Mouse (Mus musculus): ENCODE measurements at regions not wholly inside any gene's neighbourhood (a gene's known extent, or its start where the extent isn't known, plus 50 kb on each side); places are given as distances from the start of the nearest gene placed in this dataset.
"Not testable (repeated sequence)": the region's sequence is repeated elsewhere in the genome, so short reads cannot be mapped to it uniquely, and the experiment has no call there.

GRCm38 (mm10) chr3:151931656-151932055, 94.2 kb upstream of the Ptgfr start:
- no peak overlapping the region for H3K27ac ChIP-seq (ENCODE audit: control insufficient read depth, insufficient read depth, low read depth, low read length)
- no peaks in the 10 kb centered on the region for H3K27me3 ChIP-seq (ENCODE audit: control insufficient read depth, insufficient read depth, low read length)
- TF ChIP-seq CTCF (IDR thresholded peaks at IDR 0.05; ENCODE audit: control insufficient read depth, insufficient read depth, insufficient replicate concordance, low read depth, low read length) = no peak
- no peak for TF ChIP-seq POLR2A (IDR thresholded peaks at IDR 0.05; ENCODE audit: control insufficient read depth, low read depth, low read length)
- no peak overlapping the region for H3K4me3 ChIP-seq (ENCODE audit: control insufficient read depth, low read depth, low read length)
- no peaks in the 10 kb centered on the region for H3K4me1 ChIP-seq (ENCODE audit: control insufficient read depth, insufficient read depth, low read length)
- H3K36me3 ChIP-seq (ENCODE audit: control insufficient read depth, insufficient read depth, low read length) = no peaks in the 10 kb centered on the region

- Histone ChIP-seq H3K27ac (ENCODE audit: control insufficient read depth, insufficient read depth, low read depth, low read length) (no peak overlapping the region), H3K27me3 (ENCODE audit: control insufficient read depth, insufficient read depth, low read length) (no peaks in the 10 kb centered on the region), H3K4me1 (ENCODE audit: control insufficient read depth, insufficient read depth, low read length) (no peaks in the 10 kb centered on the region), H3K4me3 (ENCODE audit: control insufficient read depth, low read depth, low read length) (no peak overlapping the region), H3K36me3 (ENCODE audit: control insufficient read depth, insufficient read depth, low read length) (no peaks in the 10 kb centered on the region)
- TF ChIP-seq POLR2A (IDR thresholded peaks at IDR 0.05; ENCODE audit: control insufficient read depth, low read depth, low read length) (no peak), CTCF (IDR thresholded peaks at IDR 0.05; ENCODE audit: control insufficient read depth, insufficient read depth, insufficient replicate concordance, low read depth, low read length) (no peak)
These were observed 93.7 kb upstream of the Ptgfr start for GRCm38 (mm10) chr3:151931096-151931495.

DNA sequence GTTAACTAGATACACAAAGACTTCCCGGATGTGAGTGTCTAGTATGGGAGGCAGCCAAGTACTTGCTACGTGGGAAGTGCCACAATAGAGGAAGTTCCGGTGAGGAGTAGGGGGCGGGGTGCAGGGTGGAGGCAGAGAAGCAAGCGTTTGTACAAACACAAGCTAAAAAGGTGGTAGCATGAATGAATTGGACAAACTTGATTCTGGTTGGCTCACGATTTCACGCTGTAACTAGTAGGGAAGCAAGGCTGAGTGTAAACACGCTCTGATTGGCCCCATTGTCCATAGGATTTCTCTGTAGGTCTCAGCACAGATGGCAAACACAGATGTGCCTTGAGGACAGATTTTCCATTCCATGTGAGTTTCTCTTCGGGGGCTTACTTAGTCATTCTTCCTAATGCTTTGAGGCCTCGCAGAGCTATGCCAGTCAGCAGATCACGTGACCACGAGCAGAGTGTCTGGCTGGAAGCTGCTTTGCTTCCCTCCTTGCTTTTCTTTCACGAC, 76.6 kb upstream of the Ptgfr start:
- no peak overlapping the region; the same call in 1 of the 2 replicates for H3K4me3 ChIP-seq (ENCODE audit: control insufficient read depth, low read depth, low read length)
- H3K36me3 ChIP-seq (ENCODE audit: control insufficient read depth, insufficient read depth, low read length) = no peaks in the 10 kb centered on the region
- no peak overlapping the region for H3K27ac ChIP-seq (ENCODE audit: control insufficient read depth, insufficient read depth, low read depth, low read length)
- H3K4me1 ChIP-seq (ENCODE audit: control insufficient read depth, insufficient read depth, low read length) = peaks cover 5% of the 10 kb centered on the region
- TF ChIP-seq CTCF (IDR thresholded peaks at IDR 0.05; ENCODE audit: control insufficient read depth, insufficient read depth, insufficient replicate concordance, low read depth, low read length) (no peak), POLR2A (IDR thresholded peaks at IDR 0.05; ENCODE audit: control insufficient read depth, low read depth, low read length) (no peak)
- no peaks in the 10 kb centered on the region for H3K27me3 ChIP-seq (ENCODE audit: control insufficient read depth, insufficient read depth, low read length)

DNA sequence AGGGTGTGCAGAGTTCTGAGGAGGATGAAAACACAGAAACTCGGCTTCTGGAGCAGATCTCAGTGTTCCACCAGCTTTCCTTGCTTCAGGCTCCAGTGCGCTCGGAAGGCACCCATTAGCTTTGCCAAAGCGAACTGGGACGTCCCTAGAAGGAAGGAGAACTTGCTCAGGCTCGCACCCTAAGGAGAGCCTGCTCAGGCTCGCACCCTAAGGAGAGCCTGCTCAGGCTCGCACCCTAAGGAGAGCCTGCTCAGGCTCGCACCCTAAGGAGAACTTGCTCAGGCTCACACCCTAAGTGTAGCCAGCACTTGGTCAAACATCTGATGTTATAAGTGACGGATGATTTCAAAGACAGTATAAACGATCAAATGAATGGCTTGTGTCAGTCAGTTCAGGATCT, 74.9 kb upstream of the Ptgfr start:
- H3K4me3 ChIP-seq (ENCODE audit: control insufficient read depth, low read depth, low read length); H3K36me3 ChIP-seq (ENCODE audit: control insufficient read depth, insufficient read depth, low read length); H3K27me3 ChIP-seq (ENCODE audit: control insufficient read depth, insufficient read depth, low read length); H3K4me1 ChIP-seq (ENCODE audit: control insufficient read depth, insufficient read depth, low read length); H3K27ac ChIP-seq (ENCODE audit: control insufficient read depth, insufficient read depth, low read depth, low read length): not testable (repeated sequence)

GRCm38 (mm10) chr3:151910851-151911250, 73.4 kb upstream of the Ptgfr start:
- no peaks in the 10 kb centered on the region for H3K27me3 ChIP-seq (ENCODE audit: control insufficient read depth, insufficient read depth, low read length)
- H3K4me3 ChIP-seq (ENCODE audit: control insufficient read depth, low read depth, low read length) = no peak overlapping the region
- TF ChIP-seq POLR2A (IDR thresholded peaks at IDR 0.05; ENCODE audit: control insufficient read depth, low read depth, low read length) = no peak
- TF ChIP-seq CTCF (IDR thresholded peaks at IDR 0.05; ENCODE audit: control insufficient read depth, insufficient read depth, insufficient replicate concordance, low read depth, low read length) = no peak
- H3K27ac ChIP-seq (ENCODE audit: control insufficient read depth, insufficient read depth, low read depth, low read length) = no peak overlapping the region
- H3K4me1 ChIP-seq (ENCODE audit: control insufficient read depth, insufficient read depth, low read length) = peaks cover 5% of the 10 kb centered on the region
- no peaks in the 10 kb centered on the region for H3K36me3 ChIP-seq (ENCODE audit: control insufficient read depth, insufficient read depth, low read length)

DNA sequence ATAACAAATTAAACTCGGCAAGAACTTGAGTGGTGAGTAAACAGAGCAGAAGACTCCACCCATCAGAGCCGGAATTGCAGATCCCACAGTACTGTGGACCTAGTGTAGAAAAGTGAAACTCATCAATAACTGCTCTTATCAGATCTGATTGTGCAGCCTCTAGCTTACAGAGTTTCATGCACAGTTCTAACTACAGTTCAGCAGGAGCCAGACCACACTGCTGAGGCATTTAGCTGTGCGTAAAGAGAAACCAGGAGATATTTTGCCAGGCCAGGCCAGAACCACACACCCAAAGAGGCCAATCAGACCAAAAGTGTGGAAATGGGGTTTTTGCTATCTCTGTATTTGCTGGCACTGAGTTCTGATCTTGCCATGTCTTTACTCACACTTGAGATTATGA, 71.9 kb upstream of the Ptgfr start:
- Histone ChIP-seq H3K4me1 (ENCODE audit: control insufficient read depth, insufficient read depth, low read length) (peaks cover 5% of the 10 kb centered on the region), H3K36me3 (ENCODE audit: control insufficient read depth, insufficient read depth, low read length) (no peaks in the 10 kb centered on the region), H3K4me3 (ENCODE audit: control insufficient read depth, low read depth, low read length) (no peak overlapping the region), H3K27me3 (ENCODE audit: control insufficient read depth, insufficient read depth, low read length) (no peaks in the 10 kb centered on the region), H3K27ac (ENCODE audit: control insufficient read depth, insufficient read depth, low read depth, low read length) (no peak overlapping the region)
- TF ChIP-seq CTCF (IDR thresholded peaks at IDR 0.05; ENCODE audit: control insufficient read depth, insufficient read depth, insufficient replicate concordance, low read depth, low read length) (no peak), POLR2A (IDR thresholded peaks at IDR 0.05; ENCODE audit: control insufficient read depth, low read depth, low read length) (no peak)

DNA sequence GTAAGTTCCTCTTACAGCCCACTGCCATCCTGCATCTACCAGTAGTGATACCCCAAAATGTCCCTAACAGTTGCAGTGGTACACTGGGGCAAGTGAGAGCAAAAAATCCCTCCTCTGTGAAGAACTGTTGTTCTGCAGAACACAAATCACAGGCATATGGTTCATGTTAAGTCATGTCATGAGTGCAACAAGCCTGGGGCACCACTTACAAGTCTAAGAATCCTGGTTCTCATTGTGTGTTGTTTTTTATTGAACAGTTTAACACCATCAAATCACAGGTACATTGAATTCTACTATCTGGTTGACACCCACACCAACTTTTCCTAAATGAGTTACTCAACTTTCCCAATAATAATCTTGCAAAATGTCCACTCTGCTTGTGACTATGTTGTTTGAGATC, 71.5 kb upstream of the Ptgfr start:
- H3K4me3 ChIP-seq (ENCODE audit: control insufficient read depth, low read depth, low read length) = no peak overlapping the region
- no peak overlapping the region for H3K27ac ChIP-seq (ENCODE audit: control insufficient read depth, insufficient read depth, low read depth, low read length)
- peaks cover 2% of the 10 kb centered on the region for H3K4me1 ChIP-seq (ENCODE audit: control insufficient read depth, insufficient read depth, low read length)
- no peaks in the 10 kb centered on the region for H3K27me3 ChIP-seq (ENCODE audit: control insufficient read depth, insufficient read depth, low read length)
- no peaks in the 10 kb centered on the region for H3K36me3 ChIP-seq (ENCODE audit: control insufficient read depth, insufficient read depth, low read length)
- TF ChIP-seq CTCF (IDR thresholded peaks at IDR 0.05; ENCODE audit: control insufficient read depth, insufficient read depth, insufficient replicate concordance, low read depth, low read length) (no peak), POLR2A (IDR thresholded peaks at IDR 0.05; ENCODE audit: control insufficient read depth, low read depth, low read length) (no peak)

GRCm38 (mm10) chr3:151905775-151906174, 68.3 kb upstream of the Ptgfr start:
- H3K27ac ChIP-seq (ENCODE audit: control insufficient read depth, insufficient read depth, low read depth, low read length) = no peak overlapping the region
- no peaks in the 10 kb centered on the region for H3K27me3 ChIP-seq (ENCODE audit: control insufficient read depth, insufficient read depth, low read length)
- H3K4me1 ChIP-seq (ENCODE audit: control insufficient read depth, insufficient read depth, low read length) = no peaks in the 10 kb centered on the region
- H3K4me3 ChIP-seq (ENCODE audit: control insufficient read depth, low read depth, low read length) = no peak overlapping the region
- TF ChIP-seq POLR2A (IDR thresholded peaks at IDR 0.05; ENCODE audit: control insufficient read depth, low read depth, low read length) (no peak), CTCF (IDR thresholded peaks at IDR 0.05; ENCODE audit: control insufficient read depth, insufficient read depth, insufficient replicate concordance, low read depth, low read length) (no peak)
- no peaks in the 10 kb centered on the region for H3K36me3 ChIP-seq (ENCODE audit: control insufficient read depth, insufficient read depth, low read length)
